Mouse (Mus musculus): Measurements from ENCODE around the gene Snx29.

- TF ChIP-seq CTCF (IDR thresholded peaks at IDR 0.05; ENCODE audit: borderline replicate concordance, insufficient read depth, low read depth, low read length) = no peak
- TF ChIP-seq POLR2A (IDR thresholded peaks at IDR 0.05; ENCODE audit: borderline replicate concordance, insufficient read depth, low read length) = no peak
Observed at GRCm38 (mm10) chr16:11659111-11659720, 336.5 kb downstream of the Snx29 start.
